Mouse (Mus musculus) midbrain, embryonic 13.5 days (tissue): ENCODE measurements around the gene Gak. TPM values are rescaled to one million over a fixed set of nuclear protein-coding genes. Genes with fewer than 3 reads are reported as not detected.
A peak's percentile ranks its signal among the peaks of the same experiment; 100 is the strongest.

Experiments
- ATAC-seq: fragments of 200-750 bp; cut with Nextera tagmentation; 2 replicates; pipeline ENCODE4 v1.8.0; 2017; ENCODE audit warnings: mild to moderate bottlenecking, moderate TSS enrichment, moderate library complexity
- H3K27ac ChIP-seq: fragments of 300-500 bp; sonication (generic); 2 replicates; pipeline ENCODE4 v1.5.1; 2015; ENCODE audit warnings: inconsistent platforms, mild to moderate bottlenecking, moderate library complexity
- H3K27me3 ChIP-seq: fragments of 300-500 bp; sonication (generic); 2 replicates; pipeline ENCODE4 v1.6.1; 2015; ENCODE audit warnings: mild to moderate bottlenecking, inconsistent platforms
- H3K36me3 ChIP-seq: fragments of 300-500 bp; sonication (generic); 2 replicates; pipeline ENCODE4 v1.6.1; 2015; ENCODE audit warnings: mild to moderate bottlenecking, inconsistent platforms
- H3K4me1 ChIP-seq: fragments of 300-500 bp; sonication (generic); replicated peaks from 2 replicates; pipeline ENCODE4 v1.6.1; 2015; ENCODE audit warnings: inconsistent platforms
- H3K4me2 ChIP-seq: fragments of 300-500 bp; sonication (generic); replicated peaks from 2 replicates; pipeline ENCODE4 v1.6.1; 2015; ENCODE audit warnings: moderate library complexity, mild to moderate bottlenecking, inconsistent platforms
- H3K4me3 ChIP-seq: fragments of 300-500 bp; sonication (generic); replicated peaks from 2 replicates; pipeline ENCODE4 v1.5.1; 2015; ENCODE audit warnings: mild to moderate bottlenecking, inconsistent platforms
- H3K9ac ChIP-seq: fragments of 300-500 bp; sonication (generic); replicated peaks from 2 replicates; pipeline ENCODE4 v1.6.1; 2015; ENCODE audit warnings: mild to moderate bottlenecking, inconsistent platforms
- H3K9me3 ChIP-seq: fragments of 300-500 bp; sonication (generic); 2 replicates; pipeline ENCODE4 v1.6.1; 2016; ENCODE audit warnings: mild to moderate bottlenecking, inconsistent platforms
- WGBS: fragments of 180-500 bp; shearing (Covaris S2); methylation state at CpG from one replicate; pipeline ENCODE4 v1.1.7; 2015; 5-methylcytosine and 5-hydroxymethylcytosine counted together
- polyA plus RNA-seq: library from polyadenylated mRNA; unstranded; fragments of >200 nt; fragmentation: Nextera tagmentation; extraction: Ambion mirVana; gene quantifications from 2 replicates; pipeline ENCODE4 v1.2.1, GENCODE M21; 2015

The Gak gene
- polyA plus RNA-seq: 50.3 and 51.7 TPM in 2 replicates

- peak within 1 kb of the TSS; percentile 87 for H3K27ac ChIP-seq
- no peaks in the 10 kb centered on the region for H3K36me3 ChIP-seq
- no peaks in the 10 kb centered on the region for H3K27me3 ChIP-seq
- H3K9me3 ChIP-seq: no peaks in the 10 kb centered on the region
- peak within 1 kb of the TSS; percentile 95 for H3K9ac ChIP-seq
- WGBS: under 1% methylated on average over 58 of the region's 58 CpGs
- peak; percentile 98 for ATAC-seq
- H3K4me2 ChIP-seq: peak within 1 kb of the TSS; percentile 96
- H3K4me3 ChIP-seq: peak within 1 kb of the TSS; percentile 83
- peaks cover 32% of the 10 kb centered on the region for H3K4me1 ChIP-seq
Measured at GRCm38 (mm10) chr5:108629634-108630483, at the start of gene Gak, which contains the start of gene Tmem175. Gene Gak (minus strand): TSS chr5:108629755. Gene Tmem175 (plus strand): TSS chr5:108629770.

- Histone ChIP-seq H3K36me3 (peaks cover 13% of the 10 kb centered on the region), H3K27ac (peak overlapping the region; percentile 25; the same call in 1 of the 2 replicates), H3K4me3 (no peak overlapping the region), H3K9me3 (no peaks in the 10 kb centered on the region), H3K4me1 (peaks cover 15% of the 10 kb centered on the region), H3K27me3 (no peaks in the 10 kb centered on the region), H3K9ac (peak overlapping the region; percentile 20; the same call in 1 of the 2 replicates), H3K4me2 (no peak overlapping the region)
- 83% methylated on average over 6 of the region's 6 CpGs for WGBS
- ATAC-seq: no peak
Measured at GRCm38 (mm10) chr5:108678296-108678854, 48.8 kb upstream of the Gak start.

GRCm38 (mm10) chr5:108677605-108678295 lies 48.2 kb upstream of the Gak start:
- WGBS: 2% methylated on average over 25 of the region's 25 CpGs

DNA sequence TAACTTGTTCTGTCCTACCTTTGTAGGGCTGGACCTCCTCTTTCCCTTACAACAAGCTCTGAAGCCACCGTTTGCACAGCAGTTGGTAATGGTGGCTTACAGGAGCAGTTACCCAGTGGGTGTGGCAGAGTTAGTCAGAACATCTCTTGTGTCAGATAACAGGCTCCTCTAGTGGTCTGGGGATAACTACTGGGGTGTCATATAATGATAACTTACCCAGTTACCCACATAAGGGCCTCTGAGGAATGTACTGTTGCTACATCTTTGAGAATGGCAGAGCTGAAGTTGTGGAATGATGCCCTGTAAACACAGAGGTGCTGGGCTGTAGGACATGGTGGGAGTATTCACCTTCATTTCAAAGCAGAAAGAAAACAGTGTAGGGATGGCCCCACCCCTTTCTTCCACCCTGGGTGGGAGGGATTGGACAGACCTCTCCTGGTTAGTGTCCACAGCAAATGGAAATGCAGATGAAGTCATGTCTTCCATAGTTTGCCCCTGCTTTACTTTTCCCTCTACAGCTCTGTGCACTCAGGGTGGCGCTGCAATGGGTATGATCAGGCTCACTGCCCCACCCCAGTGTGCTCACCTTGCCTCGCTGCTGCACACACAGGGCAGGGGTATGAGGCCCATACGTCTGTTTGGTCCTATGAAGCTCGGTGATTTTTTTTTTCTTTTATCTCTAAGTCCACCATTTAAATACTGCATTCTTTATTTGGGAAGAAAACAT lies 47.4 kb upstream of the Gak start:
- H3K36me3 ChIP-seq: peaks cover 26% of the 10 kb centered on the region
- peak overlapping the region; percentile 36 for H3K4me3 ChIP-seq
- WGBS: 17% methylated on average over 5 of the region's 5 CpGs
- H3K9me3 ChIP-seq: no peaks in the 10 kb centered on the region
- H3K27ac ChIP-seq: peak overlapping the region; percentile 92
- H3K4me1 ChIP-seq: peaks cover 15% of the 10 kb centered on the region
- peak; percentile 76 for ATAC-seq
- H3K9ac ChIP-seq: peak overlapping the region; percentile 72
- no peaks in the 10 kb centered on the region for H3K27me3 ChIP-seq
- peak overlapping the region; percentile 55 for H3K4me2 ChIP-seq

More at GRCm38 (mm10) chr5:108677605-108678295, 48.2 kb upstream of the Gak start:
- H3K4me1 ChIP-seq: peaks cover 15% of the 10 kb centered on the region
- peak overlapping the region; percentile 55 for H3K4me2 ChIP-seq
- peak overlapping the region; percentile 72 for H3K9ac ChIP-seq
- ATAC-seq: peak; percentile 94
- H3K27me3 ChIP-seq: no peaks in the 10 kb centered on the region
- peak overlapping the region; percentile 36 for H3K4me3 ChIP-seq
- peak overlapping the region; percentile 92 for H3K27ac ChIP-seq
- no peaks in the 10 kb centered on the region for H3K9me3 ChIP-seq
- peaks cover 19% of the 10 kb centered on the region for H3K36me3 ChIP-seq

GRCm38 (mm10) chr5:108675251-108675816 lies 45.8 kb upstream of the Gak start, which contains the start of gene Slc26a1:
Gene Slc26a1 (minus strand): TSS chr5:108675569.
- Histone ChIP-seq H3K4me3 (no peak within 1 kb of the TSS), H3K27ac (no peak within 1 kb of the TSS), H3K9me3 (no peaks in the 10 kb centered on the region), H3K9ac (no peak within 1 kb of the TSS), H3K4me1 (peaks cover 21% of the 10 kb centered on the region), H3K27me3 (no peaks in the 10 kb centered on the region), H3K36me3 (peaks cover 29% of the 10 kb centered on the region), H3K4me2 (no peak within 1 kb of the TSS)
- no peak for ATAC-seq
- 85% methylated on average over 9 of the region's 9 CpGs for WGBS

DNA sequence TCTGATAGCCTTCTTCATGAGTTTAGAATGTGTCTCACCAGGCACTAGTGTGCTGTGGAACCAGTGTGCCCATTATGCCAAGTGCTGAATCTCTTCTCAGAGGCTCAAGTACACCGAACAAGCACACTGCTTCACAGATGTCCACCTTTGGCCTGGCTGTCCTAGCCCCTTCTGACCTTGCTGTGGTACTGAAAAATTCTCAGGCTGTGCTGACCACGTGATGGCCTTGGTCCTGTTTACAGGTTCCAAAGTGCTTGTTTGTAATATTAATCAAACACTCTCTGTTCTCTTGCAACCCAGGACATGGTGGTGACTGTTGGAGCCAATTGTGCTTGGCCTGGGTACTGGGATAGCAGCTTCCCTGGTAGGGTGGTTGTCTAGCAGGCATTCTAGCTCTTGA lies 45.1 kb upstream of the Gak start:
- Histone ChIP-seq H3K27me3 (no peaks in the 10 kb centered on the region), H3K9ac (no peak overlapping the region), H3K4me2 (no peak overlapping the region), H3K4me3 (no peak overlapping the region), H3K9me3 (no peaks in the 10 kb centered on the region), H3K27ac (no peak overlapping the region), H3K36me3 (peaks cover 29% of the 10 kb centered on the region), H3K4me1 (peaks cover 28% of the 10 kb centered on the region)
- no peak for ATAC-seq
- WGBS: 80% methylated on average over 2 of the region's 2 CpGs

DNA sequence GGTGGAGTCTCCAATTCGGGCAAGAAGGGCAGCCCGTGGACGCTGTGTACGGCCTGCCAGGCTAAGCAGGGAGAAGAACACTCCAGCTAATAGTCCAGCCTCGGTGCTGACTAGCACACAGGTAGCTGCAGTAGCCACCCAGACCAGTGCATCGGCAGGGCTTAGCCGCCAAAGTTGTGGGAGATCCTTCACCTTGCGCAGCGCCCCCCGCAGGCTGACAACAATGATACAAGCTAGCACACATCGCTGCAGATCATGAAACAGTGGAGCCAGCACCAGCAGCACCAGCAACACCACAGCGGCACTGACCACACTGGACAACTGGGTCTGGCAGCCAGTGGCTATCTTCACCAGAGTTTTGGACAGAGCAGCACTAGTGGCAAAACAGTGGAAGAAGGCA lies 42.2 kb upstream of the Gak start:
- no peak overlapping the region for H3K4me3 ChIP-seq
- ATAC-seq: no peak
- no peak overlapping the region for H3K9ac ChIP-seq

GRCm38 (mm10) chr5:108670785-108671184 lies 41.2 kb upstream of the Gak start:
- Histone ChIP-seq H3K9ac (no peak overlapping the region), H3K36me3 (peaks cover 29% of the 10 kb centered on the region), H3K27me3 (no peaks in the 10 kb centered on the region), H3K4me1 (peaks cover 22% of the 10 kb centered on the region), H3K27ac (no peak overlapping the region), H3K4me2 (no peak overlapping the region), H3K4me3 (no peak overlapping the region), H3K9me3 (no peaks in the 10 kb centered on the region)
- no peak for ATAC-seq

More for the DNA sequence above, 42.2 kb upstream of the Gak start:
- no peak overlapping the region for H3K4me2 ChIP-seq
- H3K36me3 ChIP-seq: peaks cover 29% of the 10 kb centered on the region
- no peaks in the 10 kb centered on the region for H3K27me3 ChIP-seq
- no peaks in the 10 kb centered on the region for H3K9me3 ChIP-seq
- WGBS: 93% methylated on average over 12 of the region's 12 CpGs
- H3K4me1 ChIP-seq: peaks cover 25% of the 10 kb centered on the region
- no peak overlapping the region for H3K27ac ChIP-seq

GRCm38 (mm10) chr5:108669986-108670385 lies 40.4 kb upstream of the Gak start:
- WGBS: 86% methylated on average over 9 of the region's 9 CpGs
- peaks cover 22% of the 10 kb centered on the region for H3K4me1 ChIP-seq
- no peak overlapping the region for H3K27ac ChIP-seq
- H3K36me3 ChIP-seq: peaks cover 29% of the 10 kb centered on the region
- H3K4me2 ChIP-seq: peak overlapping the region; percentile 66
- peak; percentile 2 for ATAC-seq
- H3K27me3 ChIP-seq: no peaks in the 10 kb centered on the region
- peak overlapping the region; percentile 51 for H3K4me3 ChIP-seq
- peak overlapping the region; percentile 77 for H3K9ac ChIP-seq
- H3K9me3 ChIP-seq: no peaks in the 10 kb centered on the region

DNA sequence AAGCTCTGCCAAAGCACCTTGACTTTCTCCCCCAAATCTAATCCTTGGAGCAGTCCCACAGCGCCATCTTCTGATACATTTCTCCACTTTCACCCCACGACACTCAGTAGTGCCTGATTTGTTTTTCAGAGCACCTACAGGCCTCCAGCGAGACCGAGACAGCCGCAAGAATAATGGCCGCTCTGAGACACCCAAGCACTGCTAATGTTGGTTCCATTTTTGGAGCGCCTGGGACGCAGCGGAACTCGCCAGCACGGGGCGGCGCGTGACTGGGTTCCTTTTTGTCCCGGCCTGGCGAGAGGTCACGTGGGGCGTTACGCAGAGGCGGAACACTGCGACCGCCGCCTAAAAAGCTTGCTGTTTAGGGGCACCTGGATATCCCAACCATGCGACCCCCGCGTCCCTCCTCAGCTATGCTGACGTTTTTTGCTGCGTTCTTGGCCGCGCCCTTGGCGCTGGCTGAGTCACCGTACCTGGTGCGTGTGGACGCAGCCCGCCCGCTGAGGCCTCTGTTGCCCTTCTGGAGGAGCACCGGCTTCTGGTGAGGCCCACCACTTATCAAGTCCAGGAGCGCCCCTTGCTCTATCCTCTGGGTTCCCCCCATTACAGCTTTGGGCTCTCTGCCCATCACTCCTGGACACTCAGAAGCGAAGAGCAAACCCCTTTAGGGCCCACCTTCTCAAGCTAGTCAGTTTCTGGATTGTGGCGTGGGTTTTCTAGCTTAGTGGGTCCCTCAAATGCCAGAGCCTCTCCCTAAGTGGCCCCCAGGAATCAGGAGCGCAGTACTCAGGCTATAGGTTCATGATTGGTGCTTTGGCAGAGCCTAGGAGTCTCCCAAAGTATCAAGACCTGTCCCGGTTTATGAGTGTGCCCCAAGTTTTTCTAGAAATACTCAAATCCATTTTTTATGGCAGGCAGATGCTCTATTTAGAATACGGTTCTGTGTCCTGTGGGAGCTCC lies 39.7 kb upstream of the Gak start, which contains the start of gene Dgkq:
Gene Dgkq, minus strand, starts transcription at position 696 of the 960 bp plus-strand sequence.
- Histone ChIP-seq H3K36me3 (peaks cover 29% of the 10 kb centered on the region), H3K4me3 (peak within 1 kb of the TSS; percentile 51), H3K4me2 (peak within 1 kb of the TSS; percentile 66), H3K9me3 (no peaks in the 10 kb centered on the region), H3K27ac (peak within 1 kb of the TSS; percentile 85), H3K4me1 (peaks cover 22% of the 10 kb centered on the region), H3K27me3 (no peaks in the 10 kb centered on the region), H3K9ac (peak within 1 kb of the TSS; percentile 77)
- WGBS: 7% methylated on average over 43 of the region's 43 CpGs
- ATAC-seq: peak; percentile 81
